Mouse (Mus musculus) spleen, postnatal 10 days (tissue): Measurements from ENCODE around the gene Dhx15.

Experiments
- DNase-seq, 2 experiments: peaks; one replicate each; pipeline ENCODE4 v3.0.0; 2021 to 2022; ENCODE audit warnings: low spot score in 2 of 2

Gene Dhx15

DNA sequence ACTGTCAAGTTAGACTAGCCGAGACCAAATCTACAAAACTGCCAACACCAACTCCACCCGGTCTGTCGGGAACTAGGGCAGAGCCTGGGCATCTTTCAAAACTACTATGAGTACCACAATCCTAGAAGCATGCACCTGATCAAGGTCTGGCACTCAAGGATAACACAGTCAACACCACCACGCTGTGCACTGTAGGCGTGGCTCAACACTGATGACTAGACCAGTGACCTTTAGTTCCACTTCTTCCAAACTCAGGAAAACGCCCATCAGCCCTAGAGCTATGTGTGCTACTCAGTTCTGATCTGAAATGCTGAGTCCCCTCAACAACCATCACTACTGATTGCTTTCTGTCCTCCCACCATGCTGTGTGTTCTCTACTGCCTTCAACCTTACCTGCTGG lies 44.6 kb downstream of the Dhx15 start:
- no peak for DNase-seq

DNA sequence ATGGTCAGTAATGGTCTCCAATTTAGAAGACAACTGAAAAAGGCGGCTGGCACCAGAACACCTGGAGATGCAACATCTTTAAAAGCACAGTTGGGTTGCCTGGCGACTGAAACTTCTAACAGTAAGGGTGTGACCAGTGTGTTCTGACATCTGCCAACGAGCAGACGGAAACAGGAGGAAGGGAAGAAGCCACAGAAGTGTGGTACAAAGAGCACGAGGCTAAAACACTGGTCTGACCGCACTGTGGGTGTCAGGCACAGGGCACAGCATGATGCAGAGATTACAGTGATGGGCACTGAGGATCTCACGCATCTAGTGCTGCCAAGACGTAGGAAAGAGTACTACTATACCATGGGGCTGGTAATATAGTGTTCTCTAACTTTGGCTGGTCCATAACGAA lies 48.4 kb downstream of the Dhx15 start:
- DNase-seq: no peak

DNA sequence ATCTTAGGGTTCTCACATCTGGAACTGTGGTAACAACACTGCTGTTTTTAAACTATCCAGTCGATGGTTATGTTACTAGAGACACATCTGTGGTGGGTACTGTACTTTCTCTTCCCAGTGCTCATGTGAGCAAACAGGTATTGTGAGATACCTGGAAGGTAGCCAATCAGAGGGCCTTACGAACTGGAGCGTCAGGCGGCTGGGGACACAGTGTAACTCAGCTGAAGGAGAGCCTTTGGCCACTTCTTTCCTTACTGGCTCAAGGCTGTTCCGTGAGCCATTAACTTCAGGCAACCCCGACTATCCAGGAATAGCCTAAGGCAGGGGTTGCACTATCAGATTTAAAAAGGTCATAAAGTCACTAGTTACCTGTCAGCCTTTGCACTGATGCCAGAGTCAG lies 51.5 kb downstream of the Dhx15 start:
- DNase-seq: no peak

DNA sequence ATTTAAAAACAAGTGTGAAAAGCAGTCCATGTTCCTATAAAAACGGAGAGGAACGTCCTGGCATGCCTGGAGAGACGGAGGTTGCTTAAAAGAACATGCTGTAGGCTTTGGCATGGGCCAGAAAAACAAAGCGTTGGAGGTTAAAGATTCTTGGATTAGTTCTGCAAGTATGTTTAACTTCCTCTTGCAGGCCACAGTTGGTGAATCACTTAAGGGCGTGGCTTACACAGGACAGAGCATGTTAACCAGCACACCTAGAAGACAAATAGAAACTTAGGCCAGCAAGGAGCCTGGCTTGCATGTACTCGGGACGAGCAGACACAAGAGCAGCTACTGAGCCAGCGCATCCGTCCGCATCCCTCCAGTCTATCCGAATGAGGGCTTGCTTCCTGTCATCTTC lies 52.2 kb downstream of the Dhx15 start:
- DNase-seq: no peak

DNA sequence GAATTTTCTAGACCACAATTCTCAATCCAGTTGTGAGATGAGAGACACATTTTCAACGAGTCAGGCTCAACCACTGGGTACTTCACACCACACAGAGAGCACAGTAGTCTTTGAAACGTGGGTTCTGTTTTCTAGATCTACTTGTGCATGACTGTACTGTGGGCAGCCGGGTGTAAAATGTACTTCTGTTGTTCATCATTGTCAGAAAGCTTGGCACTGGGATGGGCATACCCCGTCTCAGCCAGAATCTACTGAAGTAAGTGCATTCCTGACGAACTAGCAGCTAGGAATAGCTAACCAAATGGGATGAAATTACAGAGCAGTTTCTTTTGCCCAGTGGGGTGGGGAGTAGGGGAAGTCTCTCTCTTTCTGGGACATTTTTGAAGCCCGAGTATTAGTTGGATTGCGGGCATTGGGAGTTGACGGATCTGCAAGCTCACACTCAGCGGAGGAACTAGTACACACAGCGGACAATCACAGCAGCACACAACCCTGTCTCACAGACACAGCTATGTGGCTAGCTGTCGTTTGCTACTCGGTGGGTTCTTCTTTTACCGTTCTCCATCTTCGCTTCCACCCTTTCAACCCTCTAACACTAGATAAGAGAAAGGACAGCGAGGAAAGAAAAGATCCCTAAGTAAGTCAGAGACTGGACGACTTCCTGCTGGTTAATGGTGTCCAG lies 54.7 kb downstream of the Dhx15 start:
- no peak for DNase-seq

DNA sequence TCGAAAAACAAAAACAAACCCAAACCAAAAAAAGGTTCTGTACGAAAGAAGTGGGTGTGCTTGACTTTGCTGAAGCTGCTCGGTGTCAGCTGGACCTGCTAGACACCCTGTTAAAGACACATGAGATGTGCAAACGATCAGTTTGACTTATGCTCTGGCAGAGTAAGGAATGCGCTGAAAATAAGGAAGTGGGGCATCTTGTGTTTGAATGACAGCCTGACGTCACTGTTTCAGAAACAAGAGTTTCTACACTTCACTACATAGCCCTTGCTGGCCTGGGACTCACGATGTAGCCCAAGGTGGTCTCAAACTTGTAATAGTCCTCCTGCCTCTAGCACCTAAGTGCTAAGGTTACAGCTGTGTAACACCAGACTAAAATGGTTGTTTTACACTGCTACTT lies 57.5 kb downstream of the Dhx15 start:
- no peak for DNase-seq

DNA sequence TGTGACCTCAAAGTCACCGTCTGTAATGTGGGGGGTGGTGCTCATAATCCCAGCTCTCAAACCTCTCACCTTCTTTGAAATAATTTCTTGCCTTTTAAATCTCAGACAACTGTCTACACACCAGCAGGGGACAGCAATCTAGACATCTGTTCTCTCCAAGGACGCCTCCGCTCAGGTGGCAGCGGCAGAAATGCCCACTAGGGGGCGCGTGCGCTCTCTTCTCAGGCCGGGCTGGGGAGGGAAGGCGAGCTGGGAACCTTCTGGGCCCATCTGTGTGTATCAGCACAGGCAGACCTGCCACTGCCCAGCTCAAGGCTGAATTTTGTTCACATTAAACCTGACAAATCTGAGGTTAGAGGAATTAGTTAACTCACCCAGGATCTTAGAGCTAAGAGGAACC lies 58.2 kb downstream of the Dhx15 start:
- peak in 1 of 2 experiments; percentile 71 for DNase-seq

DNA sequence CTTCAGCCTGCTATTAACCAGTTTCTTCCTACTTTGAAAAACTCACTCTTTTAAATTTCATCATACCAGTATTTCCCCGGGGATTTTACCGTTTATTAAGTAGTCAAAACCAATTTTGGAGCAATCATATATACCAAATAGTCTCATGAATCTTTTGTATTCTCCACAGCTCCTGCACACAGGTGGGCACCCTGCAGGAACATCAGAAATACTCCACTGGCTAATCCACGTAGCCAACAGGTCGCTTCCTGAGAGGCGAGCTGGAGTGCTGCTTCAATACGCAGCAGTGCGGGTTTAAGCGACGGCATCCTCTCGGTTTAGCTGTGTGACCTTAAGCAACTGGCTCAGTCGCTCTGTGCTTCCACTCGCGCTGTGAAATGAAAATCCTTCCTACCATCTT lies 58.9 kb downstream of the Dhx15 start:
- DNase-seq: no peak

DNA sequence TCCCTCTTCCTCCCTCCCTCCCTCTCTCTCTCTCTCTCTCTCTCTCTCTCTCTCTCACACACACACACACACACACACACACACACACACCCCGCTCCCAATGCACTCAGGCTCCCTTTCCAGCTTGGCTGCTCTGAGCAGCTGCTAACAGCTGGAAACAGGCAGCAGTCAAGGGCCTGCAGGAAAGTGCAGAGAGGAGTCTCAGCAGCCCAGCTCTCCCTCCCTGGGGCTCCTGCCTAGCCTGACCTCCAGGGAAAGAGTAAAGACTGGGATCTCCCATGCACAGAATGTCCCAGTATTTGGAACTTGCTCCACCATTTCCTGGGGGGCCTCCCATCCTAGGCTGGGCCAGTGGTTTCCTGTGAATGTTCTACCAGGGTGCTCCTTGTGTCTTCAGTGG lies 59.8 kb downstream of the Dhx15 start:
- no peak for DNase-seq

DNA sequence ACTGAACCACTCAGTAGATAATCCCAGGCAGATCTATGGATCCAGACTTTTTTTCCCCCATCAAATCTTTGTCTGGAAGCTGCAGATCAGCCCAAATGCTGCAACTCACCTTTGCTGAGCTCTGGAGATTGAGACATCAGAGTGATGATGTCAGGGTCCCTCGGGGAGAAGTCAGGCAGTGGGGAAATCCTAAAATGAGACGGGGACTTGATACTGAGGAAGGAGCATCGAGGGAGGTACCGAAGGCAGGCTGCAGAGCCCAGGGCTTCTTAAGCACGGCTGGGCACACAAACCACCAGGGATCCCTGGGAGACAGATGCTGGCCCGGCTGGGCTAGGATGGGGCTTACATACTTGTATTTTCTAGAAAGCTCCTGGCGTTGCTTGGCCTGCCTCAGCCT lies 64.1 kb downstream of the Dhx15 start:
- DNase-seq: no peak

DNA sequence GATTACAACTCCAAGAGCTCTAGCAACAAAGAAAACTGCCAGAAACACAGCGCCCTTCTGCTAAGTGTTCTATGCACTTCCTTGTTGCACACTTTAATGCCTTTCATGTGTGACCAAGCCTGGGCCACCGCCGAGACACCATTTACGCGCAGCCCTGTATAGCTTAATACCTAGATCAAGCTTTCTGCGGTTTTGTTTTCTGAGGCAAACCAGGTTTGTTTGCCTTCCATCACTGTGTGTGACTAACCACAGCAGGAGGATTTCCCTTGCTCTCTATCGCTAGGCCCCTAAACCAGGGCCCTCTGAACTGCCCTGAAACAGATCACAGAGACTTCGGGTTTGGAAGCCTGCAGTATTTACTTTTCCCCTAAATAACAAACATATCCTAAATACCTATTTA lies 64.5 kb downstream of the Dhx15 start:
- DNase-seq: no peak

DNA sequence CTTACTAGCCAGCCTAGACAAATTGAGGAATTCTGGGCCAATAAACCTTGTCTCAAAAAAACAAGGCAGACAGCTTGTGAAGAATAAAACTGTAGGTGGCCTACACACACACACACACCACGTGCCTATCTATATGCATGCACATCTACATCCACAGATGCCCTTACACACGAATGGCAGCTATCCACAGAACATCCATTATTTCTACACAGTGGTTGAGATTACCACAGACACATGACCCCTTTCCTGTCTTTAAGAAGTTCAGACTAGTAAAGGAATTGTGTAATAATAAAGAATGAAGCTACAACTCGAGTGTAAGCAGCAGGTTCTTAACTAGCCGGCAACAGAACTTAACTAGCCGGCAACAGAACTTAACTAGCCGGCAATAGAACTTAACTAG lies 68.2 kb downstream of the Dhx15 start:
- no peak for DNase-seq

DNA sequence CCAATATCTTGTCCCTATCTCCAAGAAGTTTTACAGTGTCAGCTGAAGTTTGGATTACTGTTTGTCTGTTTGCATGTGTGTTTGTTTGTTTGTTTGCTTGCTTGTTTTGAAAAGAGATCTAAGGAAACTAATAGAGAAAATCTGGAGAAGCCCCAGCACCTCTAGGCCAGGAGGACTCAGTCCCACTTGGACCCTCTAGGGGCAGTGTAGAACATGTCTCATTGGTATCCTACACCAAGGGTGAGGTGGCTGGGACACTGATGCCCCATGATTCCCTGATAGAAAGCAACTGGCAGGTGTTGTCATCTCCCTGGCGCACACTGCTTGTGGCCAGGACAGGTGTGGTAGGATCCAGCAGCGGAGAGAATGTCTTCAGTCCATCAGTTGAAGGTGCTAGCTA lies 70.5 kb downstream of the Dhx15 start:
- peak in 1 of 2 experiments; percentile 33 for DNase-seq

DNA sequence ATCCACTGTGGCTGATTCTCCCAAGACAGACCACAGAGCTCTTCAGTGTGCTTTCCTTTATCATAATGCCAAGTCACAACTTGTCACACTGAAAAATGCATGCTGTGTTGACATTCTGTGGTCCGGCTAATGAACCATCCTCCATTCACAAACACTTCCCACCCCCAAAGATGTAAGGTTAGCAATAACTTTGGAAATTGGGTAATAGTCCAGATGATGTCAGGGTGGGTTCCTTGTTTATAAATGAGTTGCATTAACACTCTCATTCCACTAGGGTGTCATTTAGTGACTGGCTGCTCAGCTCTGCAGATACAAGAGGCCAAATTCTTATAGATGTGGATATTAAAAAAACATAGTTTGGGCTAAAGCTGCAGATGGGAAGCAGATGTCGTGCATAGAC lies 71.1 kb downstream of the Dhx15 start:
- no peak for DNase-seq

DNA sequence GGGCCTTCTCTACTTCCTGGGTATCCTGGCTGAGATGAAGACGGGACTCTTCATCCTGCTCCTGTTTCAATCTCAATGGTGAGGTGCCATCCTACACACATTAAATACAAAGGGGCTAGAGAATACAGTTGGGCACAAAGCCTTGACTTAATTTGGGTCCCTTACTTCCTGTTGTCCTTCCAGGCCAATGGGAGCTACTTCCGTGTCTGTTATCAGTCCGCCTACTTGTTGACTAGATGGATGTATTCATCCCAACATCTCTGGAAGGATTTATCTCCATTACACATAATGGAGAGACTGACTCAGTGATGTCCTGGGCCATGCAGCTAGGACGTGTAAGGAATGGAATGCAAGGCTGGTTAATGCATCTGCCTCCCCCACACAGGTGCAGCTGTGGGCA lies 72.5 kb downstream of the Dhx15 start:
- DNase-seq: no peak

DNA sequence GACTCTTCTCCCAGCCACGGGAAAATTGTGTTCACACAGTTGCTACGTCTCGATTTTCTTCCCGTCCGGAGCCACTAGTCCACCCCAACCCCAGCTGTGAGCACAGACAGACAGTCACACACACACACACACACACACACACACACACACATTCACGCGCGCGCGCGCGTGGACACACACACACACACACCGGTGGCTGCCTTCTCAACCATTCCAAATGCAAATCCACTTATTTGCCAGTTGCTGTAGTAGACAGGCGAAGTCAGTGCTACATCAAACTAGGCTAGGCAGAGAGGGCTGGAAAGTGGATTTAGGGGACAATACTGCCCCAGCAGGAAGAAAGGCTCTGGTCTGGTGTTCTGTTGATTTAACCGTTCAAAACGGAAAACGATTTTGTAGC lies 73.9 kb downstream of the Dhx15 start:
- DNase-seq: no peak

DNA sequence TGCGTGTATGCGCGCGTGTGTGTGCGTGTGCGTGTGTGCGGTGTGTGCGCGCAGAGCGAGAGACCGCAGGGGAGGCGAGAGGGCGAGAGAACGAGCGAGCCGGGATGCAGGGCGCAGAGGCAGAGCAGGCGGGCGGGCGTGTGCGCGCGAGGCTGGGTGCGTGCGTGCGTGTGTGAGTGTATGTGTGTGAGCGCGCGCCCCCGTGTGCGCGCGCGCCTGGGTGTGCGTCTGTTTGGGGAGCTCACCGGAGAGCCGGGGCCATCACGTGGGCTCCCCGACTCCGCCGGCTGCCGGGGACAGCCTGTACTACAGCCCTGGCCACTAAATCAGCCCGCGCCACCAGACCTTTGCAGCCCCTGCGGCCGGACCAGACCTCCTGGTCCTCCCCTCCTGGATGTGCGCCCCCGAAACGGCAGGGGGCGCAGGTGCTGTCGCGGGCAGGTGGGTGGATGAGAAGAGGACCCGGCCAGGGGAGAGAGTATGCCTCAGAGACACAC lies 74.4 kb downstream of the Dhx15 start:
- peak in 1 of 2 experiments; percentile 54 for DNase-seq

DNA sequence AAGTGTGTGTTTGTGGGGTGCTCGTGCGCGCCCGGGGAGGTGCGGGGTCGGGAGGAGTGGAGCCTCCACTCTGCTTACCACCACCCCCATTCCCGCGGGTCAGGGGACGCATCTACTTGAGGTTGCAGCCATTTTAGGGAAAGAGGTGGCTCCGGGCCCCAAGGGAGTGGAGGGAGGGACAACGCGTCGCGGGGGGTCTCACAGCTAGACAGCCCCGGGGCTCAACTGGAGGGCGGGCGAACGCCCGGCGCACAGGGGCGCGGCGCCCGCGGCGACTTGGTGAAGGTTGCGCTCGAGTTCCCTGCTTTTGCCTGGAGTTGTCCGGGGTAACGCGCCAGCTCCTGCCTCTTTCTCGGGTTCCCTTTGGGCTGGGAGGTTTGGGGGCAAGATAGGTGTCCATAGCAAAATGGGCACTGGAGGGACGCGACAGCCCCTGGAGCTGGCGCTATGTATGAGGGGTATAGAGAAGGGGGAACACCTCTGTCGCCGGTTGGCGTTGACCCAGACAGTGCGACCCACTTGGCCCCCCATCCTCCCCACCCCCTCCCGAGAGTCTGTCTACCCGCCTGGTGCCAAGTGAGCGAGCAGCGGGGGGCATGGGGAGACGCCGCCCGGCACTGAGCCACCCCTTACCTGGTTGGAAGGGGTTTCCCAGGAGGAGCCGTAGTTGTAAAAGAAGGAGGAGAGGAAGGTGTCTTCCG lies 75.4 kb downstream of the Dhx15 start:
- DNase-seq: no peak

DNA sequence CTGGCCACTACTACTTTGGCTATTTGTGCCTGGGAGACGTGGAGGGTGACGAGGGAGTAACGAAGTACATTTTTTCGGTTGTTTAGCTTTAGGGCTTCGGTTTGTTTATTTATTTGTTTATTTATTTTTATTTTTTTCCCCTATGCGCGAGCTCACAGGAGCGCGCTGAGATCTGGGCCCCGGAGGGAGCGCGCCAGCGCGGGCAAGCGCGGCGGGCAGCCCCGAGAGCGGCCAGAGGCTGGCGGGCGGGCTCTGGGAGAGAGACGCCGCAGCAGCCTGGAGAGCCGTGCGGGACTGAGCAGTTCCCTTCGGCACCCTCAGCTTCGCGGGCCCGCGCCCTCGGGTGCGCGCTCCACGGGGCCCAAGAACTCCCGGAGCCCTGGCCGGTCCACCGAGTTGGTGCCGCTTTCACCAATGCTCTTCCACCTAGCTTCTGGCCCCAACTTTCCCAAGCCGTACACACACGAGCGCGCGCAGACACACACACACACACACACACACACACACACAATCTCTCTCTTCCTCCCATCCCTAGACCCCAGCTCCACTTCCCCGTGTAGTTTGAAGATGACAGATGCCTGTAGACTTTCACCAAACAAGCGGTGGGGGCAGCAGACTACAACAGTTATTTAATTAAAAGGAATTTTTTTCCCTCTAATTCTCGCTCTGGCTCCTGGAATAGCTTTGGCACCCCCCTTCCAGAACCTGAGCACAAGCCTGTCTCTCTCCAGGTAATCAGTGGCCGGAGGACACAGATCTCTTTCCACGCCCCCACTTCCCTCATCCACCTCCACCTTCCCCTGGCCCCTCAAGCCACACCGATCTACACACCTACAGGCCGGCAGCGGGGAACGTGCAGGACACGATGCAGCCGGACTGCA lies 76.2 kb downstream of the Dhx15 start:
- peak in 1 of 2 experiments; percentile 19 for DNase-seq

DNA sequence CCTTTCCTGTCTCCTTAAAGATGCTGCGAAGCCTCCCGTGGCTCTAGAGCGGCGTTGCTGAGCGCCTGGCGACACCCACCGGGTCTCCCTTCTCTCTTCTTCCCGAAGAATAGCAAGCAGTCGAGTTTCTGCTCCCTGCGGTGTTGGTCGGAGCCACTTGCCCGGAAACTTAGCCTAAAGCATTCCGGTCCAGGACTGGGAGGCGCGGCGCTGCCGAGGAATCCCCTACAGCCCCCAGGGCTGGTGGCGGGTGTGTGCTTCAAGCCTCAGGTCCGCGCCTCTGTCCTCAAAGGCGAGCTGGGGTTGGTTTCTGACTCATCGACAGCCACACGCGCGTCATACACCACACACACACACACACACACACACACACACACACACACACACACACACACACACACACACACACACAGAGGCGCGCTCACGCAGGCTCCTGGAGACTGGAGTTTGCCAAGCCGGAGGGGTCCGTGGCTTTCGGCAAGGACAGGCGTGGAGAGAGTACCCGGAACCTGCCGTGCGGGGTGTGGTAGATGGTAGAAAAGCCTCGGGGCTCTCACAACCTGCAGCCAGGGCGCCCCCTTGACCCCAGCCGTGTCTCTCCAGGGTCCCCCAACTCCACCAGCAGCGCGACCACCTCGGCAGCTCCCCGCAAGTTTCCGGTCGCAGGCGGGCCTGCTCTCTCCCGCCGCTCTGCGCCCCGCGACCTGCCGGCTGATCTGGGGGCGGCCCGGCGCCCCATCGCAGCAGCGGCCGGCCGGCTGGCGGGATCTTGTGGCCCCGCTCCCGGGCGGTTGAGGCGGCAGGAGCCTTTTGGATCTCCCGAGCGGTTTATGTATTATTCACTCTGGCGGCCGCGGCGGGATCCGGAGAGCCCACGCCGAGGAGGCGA lies 77.1 kb downstream of the Dhx15 start:
- DNase-seq: no peak

DNA sequence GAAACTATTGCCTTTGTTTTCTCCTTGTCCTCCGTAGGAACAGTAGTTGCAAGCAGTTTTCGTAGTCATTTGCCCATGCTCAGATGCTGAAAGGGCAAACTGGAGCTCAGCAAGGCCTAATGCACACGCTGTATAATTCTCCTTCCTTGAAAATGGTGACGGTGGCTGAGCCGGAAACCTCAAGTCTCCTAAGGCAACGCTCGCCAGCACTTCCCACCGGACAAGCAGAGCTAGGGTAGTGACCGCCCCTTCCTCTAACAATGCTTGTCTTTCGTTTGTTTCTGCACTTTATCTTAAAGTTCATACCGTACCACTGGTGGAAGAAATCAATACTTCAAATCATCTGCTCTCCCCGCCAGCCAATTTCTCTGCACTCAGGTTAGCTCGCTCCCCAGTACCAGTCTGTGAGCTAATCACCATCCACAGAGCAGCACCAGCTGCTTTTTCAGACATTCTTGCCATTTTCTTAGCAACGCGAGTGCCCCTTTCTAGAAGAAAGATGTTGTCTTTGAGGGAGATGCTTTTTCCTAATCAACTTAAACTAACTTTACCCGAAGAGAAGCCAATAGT lies 78.0 kb downstream of the Dhx15 start:
- DNase-seq: no peak
